Mouse (Mus musculus) cerebellum, postnatal 4 days (tissue): ENCODE results near the gene Alad.

Experiments
- DNase-seq, 2 experiments: peaks; one replicate each; pipeline ENCODE4 v3.0.0; 2022; ENCODE audit warnings: low spot score in 2 of 2, mixed read lengths in 1 of 2

Alad gene

GRCm38 (mm10) chr4:62517538-62518415 is 1.9 kb downstream of the Alad start:
- no peak for DNase-seq

GRCm38 (mm10) chr4:62517046-62517445 is 2.7 kb downstream of the Alad start:
- no peak for DNase-seq

- no peak for DNase-seq
These were observed 3.1 kb downstream of the Alad start for GRCm38 (mm10) chr4:62516579-62516978.

GRCm38 (mm10) chr4:62516079-62516478 is 3.6 kb downstream of the Alad start:
- no peak for DNase-seq

GRCm38 (mm10) chr4:62515490-62515889 is 4.2 kb downstream of the Alad start:
- DNase-seq = no peak

- no peak for DNase-seq
These were observed 4.7 kb downstream of the Alad start for GRCm38 (mm10) chr4:62514995-62515394.

- no peak for DNase-seq
These were observed 5.7 kb downstream of the Alad start for GRCm38 (mm10) chr4:62513998-62514506.

GRCm38 (mm10) chr4:62509946-62510345 is 9.8 kb downstream of the Alad start:
- no peak for DNase-seq

- no peak for DNase-seq
These were observed 10.9 kb downstream of the Alad start for GRCm38 (mm10) chr4:62508839-62509238.

GRCm38 (mm10) chr4:62506798-62507197 is 12.9 kb downstream of the Alad start:
- DNase-seq = no peak

GRCm38 (mm10) chr4:62505991-62506390 is 13.7 kb downstream of the Alad start:
- no peak for DNase-seq

GRCm38 (mm10) chr4:62503374-62503970 is 16.2 kb downstream of the Alad start, which contains the start of gene Hdhd3:
Gene Hdhd3, minus strand, starts transcription at chr4:62503467.
- DNase-seq = no peak

- no peak for DNase-seq
These were observed 16.7 kb downstream of the Alad start for GRCm38 (mm10) chr4:62502969-62503368.

GRCm38 (mm10) chr4:62501964-62502732 is 17.6 kb downstream of the Alad start:
- DNase-seq = peak; percentile 79 to 83

- DNase-seq = no peak
These were observed 18.2 kb downstream of the Alad start for GRCm38 (mm10) chr4:62501534-62501933.

- no peak for DNase-seq
These were observed 18.9 kb downstream of the Alad start for GRCm38 (mm10) chr4:62500799-62501198.

- no peak for DNase-seq
These were observed 22.9 kb downstream of the Alad start for GRCm38 (mm10) chr4:62496815-62497214.

- DNase-seq = no peak
These were observed 23.8 kb downstream of the Alad start for GRCm38 (mm10) chr4:62495946-62496345.

GRCm38 (mm10) chr4:62494230-62494629 is 25.5 kb downstream of the Alad start:
- DNase-seq = no peak

- DNase-seq = no peak
These were observed 27.0 kb downstream of the Alad start for GRCm38 (mm10) chr4:62492682-62493081.

GRCm38 (mm10) chr4:62487914-62488313 is 31.8 kb downstream of the Alad start:
- no peak for DNase-seq

GRCm38 (mm10) chr4:62487172-62487571 is 32.5 kb downstream of the Alad start:
- DNase-seq = no peak
